Mouse (Mus musculus) lung, postnatal 36 days (tissue): ENCODE results near the gene Tmem102.

Experiments used
- DNase-seq: peaks from one replicate; pipeline ENCODE4 v3.0.0; 2022; ENCODE audit warnings: mixed read lengths

Tmem102 gene

DNA sequence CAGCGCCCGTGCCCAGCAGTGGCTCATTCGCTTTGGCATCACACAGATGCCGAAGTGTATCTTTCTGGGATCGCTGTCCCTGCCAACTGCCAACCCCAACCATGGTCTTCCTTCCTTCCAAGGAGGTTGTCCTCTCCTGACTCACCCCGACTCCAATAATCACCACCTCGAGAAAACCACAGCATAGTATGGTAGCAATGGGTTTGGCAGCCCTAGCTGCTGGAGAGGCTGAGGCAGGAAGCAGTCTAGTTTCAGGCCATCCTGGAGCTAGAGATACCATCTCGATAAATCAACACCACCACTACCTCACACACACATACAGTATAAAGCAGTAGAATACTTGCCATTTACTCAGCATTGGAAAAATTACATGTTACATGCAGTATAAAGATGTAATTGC lies 13.4 kb upstream of the Tmem102 start:
- no peak for DNase-seq

DNA sequence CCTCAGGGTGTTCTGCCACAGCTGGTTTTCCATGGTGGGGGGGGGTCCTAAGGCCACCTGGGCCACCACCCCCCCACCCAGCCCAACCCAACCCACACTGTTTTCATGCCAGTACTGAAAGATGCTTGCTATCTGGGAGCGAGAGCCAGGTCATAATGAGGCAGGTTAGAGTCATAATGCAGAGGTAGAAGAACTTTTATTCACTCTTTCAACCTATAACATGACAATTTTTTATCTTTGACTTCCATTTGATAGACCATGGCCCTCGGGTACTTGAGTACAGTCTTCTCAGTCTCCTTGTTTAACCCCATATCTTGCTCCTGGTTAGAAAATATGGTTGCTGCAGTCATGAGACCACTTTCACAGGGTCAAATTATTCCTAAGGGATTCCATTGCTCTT lies 12.9 kb upstream of the Tmem102 start, which contains the start of gene Spem2:
Gene Spem2, minus strand, starts transcription at position 101 of the 400 bp plus-strand sequence.
- DNase-seq: no peak

DNA sequence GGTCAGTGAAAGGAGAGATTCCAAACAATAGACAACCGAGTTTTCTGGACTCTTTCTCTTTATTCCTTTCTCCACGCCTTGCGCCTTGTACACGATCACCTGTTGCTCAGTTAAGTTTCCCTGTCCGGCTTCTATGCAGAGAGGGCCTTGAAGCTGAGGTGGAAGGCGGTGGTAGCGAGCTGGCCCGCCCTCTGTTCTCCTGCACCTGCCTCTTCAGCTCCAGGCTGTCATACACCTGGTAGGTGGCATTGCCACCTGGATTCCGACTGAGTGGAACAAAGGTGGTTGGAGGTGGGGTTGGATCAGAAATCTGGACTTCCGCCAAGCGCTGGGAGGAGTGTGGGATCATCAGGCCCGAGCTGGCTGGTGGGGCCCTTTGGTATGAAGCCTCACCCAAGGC lies 11.1 kb upstream of the Tmem102 start:
- DNase-seq: no peak

DNA sequence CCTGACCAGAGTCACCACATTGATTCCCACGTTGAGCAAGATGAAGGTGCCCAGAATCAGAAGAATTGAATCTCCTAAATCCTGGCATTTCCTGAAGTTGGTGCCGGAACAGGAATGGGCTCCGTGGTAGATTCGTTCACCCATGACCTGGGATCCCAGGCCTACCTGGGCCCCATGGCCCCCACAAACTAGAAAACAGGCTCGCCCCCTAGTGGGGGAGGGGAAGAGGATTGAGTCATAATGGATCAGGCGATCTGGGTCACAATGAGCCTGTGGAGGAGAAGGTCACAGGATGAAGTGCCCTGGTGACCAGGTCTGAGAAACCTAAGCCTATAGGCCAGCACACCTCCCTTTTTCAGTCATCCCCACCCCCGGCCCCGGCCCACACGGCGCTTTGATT lies 9.7 kb upstream of the Tmem102 start, which contains the start of gene Gm39566:
Gene Gm39566, minus strand, starts transcription at position 144 of the 400 bp plus-strand sequence.
- no peak for DNase-seq

DNA sequence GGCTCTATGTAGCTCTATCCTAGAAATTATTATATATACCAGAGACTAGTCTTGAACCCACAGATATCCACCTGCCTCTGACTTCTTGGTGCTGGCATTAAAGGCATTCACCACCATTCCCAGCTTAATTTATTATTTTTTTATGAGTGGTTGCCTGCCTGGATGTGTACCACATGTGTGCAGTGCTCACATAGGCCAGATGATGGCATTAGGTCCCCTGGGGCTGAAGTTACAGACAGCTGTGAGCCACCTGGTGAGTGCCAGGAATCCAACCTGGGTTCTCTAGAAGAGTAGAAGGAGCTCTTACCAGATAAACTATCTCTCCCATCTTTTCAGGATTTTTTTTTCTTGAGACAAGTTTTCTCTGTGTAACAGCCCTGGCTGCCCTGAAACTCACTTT lies 4.9 kb upstream of the Tmem102 start:
- DNase-seq: no peak

DNA sequence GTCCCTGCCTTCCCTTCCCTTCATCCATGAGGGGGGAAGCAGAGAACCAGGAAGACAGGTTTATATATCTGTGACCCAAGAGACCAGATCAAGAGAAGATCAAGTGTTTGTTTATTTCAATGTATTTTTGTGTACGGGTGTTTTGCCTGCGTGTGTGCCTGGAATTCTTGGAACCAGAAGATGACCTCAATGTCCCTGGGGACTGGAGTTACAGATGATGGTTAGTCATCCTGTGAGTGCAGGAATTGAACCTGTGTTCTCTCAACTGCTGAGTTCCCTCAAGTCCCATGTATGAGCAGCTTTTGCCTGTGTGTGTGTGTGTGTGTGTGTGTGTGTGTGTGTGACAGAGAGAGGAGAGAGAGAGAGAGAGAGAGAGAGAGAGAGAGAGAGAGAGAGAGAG lies 2.2 kb upstream of the Tmem102 start:
- DNase-seq: no peak

DNA sequence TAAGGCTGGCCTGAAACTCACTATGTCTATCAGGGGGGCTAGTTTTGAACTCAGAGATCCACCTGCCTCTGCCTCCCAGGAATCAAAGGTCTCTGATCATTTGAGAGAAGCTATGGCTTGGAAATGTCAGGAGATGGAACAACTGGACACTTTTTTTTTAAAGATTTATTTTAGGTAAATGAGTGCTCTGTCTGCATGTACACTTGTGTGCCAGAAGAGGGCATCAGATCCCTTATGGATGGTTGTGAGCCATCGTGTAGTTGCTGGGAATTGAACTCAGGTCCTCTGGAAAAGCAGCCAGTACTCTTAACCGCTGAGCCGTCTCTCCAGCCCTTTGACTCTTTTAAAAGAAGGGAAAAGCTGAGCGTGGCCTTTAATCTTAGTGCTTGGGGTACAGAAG lies 954 bp upstream of the Tmem102 start:
- DNase-seq: no peak

DNA sequence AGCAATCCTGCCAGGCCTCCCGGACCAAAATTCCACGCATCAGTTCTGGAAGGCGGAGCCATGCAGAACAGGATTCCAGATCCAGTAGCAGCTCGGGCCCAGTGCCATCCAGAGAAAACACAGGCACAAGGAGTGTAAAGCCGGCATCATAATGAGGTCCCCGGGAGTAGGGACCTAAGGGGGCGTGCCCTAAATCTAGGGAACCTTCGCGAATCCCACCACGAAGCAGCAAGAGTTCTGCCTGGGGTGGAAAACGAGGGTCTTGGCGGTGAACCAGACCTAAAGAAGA lies 828 bp downstream of the Tmem102 start:
- peak; percentile 53 for DNase-seq

DNA sequence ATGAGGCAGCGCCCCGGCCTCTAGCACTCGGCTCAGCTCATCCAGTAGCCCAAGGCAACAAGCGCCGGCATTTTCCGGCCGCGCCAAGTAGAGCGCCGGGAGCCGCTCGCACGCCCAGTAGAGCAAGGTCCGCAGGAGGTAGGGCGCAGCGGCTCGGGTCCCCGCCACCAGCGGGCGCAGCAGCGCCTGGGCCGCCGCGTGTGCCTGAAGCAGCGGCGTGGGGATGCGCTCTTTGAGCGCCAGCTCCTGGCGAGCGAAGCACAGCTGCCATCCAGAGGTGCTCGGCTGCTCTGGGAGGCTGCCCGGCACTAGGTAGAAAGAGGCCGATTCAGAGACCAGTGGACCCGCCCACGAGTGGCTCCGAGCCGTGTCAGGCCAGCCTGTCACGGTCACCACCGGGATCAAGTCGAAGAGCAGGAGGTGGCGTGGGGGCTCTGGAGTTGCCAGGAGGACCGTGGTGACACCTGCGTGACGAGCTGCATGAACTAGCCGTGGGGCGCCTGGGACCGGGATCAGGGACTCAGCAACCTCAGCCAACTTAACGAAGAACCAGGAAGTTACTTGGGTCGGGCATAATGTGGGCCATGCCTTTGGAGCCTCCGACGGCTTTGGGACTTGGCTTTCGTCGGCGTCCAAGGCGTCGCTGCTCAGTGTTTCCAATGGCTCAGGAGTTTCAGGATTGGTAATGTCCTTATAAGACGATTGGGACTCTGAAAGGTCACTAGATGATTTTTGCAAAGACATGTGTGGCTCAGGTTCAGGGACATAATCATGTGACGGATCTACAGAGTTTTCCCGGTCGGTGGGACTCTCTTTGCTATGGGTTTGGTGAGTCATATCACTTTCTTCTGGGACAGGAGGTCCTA lies 1.4 kb downstream of the Tmem102 start:
- peak; percentile 84 for DNase-seq

DNA sequence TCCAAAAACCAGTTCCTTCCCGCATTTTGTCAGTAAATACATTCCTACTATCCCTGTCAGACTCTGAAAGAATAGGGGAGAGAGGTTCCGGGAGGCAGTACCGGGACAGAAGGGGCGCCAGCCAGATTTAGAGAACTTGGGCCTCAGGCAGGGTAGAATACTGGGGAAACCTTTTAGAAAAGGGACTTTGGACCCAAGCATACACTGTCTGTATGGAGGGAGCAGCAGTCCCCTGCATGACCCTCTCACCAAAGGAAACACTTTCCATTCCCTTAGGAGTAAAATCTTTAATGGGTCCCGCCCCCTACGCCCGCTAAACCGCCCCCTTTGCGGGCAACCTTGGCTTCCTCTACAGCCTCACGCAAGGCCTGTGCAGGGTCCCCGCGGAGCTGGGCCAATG lies 2.1 kb downstream of the Tmem102 start:
- no peak for DNase-seq

DNA sequence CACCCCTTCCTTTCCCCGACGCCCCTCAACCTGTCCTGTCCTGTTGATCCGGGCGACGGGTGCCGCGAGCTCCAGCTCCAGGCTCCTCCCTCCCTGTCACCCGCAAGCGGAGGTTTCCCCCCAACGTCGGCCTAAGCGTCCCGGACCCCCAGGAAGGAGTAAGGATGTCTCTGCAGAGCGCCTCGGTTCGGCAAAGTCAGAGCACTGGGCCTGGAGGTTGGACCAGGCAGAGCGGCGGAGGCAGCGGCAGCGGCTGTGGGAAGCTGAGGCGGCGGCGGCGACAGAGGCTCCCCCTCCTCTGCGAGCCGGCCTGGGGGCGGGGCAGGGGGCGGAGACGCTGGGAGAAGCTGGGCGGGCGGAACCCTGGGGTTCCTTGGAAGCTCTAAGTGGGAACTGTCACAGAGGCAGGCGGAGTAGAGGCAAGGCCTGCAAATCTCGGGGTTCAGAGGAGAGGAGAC lies 2.7 kb downstream of the Tmem102 start:
- peak; percentile 91 for DNase-seq

DNA sequence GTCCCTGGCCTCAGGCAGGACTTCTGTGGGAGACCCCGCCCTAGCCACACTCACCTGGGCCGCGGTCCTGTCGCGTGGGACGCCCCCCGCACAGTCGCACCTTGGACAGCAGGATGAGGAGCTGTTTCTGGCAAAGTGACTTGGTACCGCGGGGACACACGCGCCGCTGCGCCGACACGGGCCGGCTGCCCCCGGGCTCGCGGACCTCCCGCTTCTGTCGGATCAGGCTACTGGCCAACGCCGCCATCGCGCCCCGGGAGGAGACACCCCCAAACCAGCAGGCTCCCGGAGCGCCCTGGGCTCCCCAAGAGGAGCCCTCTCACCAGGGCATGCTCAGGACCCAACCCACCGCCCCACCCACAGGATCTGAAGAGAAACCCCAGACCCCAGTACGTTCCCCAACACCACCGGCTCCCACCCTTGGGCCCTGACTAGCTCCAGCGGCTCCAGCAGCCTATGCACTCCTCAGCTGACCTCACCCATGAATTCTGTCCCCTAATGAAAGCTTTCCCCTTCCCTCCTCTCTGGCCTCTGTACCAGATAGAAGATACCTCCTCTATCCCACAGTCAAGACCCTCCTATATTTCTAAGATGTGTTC lies 3.9 kb downstream of the Tmem102 start, which contains the start of gene Fgf11:
Gene Fgf11, minus strand, starts transcription at position 479 of the 599 bp plus-strand sequence.
- DNase-seq: no peak

DNA sequence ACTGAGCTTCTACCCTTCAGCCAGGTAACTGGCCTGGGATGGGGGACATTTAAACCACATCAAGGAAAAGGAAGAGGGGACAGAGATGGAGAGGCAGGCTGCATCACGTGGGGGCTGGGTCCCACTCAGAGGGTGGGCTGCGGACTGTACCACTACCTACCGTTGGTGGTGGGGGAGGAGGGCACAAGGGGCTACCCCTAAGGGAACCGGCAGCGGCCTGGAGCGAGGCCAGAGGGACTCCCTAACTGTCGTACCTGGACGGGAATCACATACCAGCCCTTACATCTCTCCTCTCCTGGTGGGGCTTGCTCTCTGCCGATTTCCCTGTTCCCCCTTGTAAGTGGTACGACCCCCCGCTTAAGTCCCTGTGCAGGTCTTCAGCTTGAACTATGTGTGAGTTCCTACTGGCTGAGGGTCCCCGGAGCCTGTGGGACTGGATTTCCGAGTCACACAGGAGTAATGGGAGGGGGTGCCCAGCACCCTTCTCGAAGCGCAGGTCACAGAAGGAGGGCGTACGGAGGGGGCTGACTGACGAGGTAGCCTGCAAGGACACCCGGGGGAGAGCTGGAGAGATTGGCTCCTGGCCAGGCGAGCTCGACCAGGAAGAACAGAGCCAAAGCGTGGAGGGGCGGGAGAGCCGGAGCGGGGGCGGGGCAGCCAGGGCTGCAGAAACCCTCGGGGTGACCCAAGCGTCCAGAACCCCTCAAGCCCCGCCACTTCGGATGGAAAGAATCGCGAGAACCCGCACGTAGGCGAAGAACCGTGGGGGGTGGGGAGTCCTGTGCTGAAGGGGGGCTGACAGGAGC lies 4.8 kb downstream of the Tmem102 start:
- peak; percentile 56 for DNase-seq

DNA sequence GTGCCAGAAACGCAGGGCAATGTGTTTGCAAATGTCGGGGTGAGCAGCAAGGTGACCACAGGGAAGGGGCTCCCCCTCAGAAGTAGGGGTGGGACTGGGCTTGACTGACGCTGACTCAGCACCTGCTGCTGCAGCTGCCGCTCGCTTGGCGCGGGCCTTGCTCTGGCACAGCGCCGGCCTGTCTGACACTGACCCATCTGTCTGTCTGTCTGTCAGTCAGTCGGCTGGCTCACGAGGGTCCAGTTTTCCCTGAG lies 5.4 kb downstream of the Tmem102 start:
- no peak for DNase-seq

DNA sequence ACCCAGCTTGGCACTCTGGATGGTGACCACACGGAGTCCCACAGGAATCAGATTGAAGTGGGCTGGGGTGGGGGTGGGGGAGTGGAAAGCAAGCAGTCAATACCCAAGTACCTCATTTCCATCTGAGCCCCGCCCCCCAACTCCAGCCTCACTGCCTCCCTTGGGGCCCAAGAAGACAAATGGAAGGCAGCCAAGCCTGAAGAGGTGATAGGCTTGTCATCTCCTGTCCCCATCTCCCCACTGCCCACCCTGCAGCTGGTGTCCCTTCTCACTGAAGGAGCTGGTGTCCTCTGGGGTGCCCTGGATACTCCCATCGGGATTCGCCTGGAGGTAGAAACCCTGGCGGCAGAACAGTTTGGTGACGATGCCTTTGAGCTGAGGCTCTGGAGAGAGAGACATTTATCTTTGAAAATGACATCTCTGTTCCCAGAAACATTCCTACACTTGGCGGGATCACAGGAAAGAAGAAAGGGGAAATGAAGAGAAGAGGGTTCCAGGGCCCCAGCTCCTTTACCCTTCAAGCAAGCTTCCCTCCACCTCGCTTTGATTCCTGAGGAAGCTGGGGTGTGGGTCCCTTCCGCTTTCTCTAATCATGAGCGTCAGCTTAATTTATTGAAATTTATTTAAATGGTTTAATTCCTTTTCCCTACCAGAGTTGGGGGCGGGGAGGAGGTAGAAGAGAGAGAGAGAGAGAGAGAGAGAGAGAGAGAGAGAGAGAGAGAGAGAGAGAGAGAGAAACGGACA lies 5.9 kb downstream of the Tmem102 start:
- no peak for DNase-seq

DNA sequence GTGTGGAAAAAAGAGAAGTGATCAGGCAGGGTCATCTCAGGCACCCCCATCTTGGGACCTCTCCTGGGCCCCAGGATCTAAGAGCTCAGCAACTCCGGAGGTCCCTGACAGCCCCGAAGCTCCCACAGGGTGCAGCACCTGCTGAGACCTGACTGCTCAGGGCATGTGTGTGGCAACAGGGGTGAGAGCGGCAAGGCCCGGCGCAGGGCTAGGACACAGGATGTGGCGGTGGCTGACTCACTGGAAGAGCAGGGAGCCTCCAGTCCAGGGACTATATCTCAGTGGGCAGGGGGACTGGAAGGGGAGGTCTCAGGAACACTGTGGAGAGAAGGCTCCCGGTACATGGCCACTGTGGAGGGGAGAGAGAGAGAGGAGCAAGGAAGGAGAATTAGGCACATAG lies 7.5 kb downstream of the Tmem102 start:
- DNase-seq: no peak

DNA sequence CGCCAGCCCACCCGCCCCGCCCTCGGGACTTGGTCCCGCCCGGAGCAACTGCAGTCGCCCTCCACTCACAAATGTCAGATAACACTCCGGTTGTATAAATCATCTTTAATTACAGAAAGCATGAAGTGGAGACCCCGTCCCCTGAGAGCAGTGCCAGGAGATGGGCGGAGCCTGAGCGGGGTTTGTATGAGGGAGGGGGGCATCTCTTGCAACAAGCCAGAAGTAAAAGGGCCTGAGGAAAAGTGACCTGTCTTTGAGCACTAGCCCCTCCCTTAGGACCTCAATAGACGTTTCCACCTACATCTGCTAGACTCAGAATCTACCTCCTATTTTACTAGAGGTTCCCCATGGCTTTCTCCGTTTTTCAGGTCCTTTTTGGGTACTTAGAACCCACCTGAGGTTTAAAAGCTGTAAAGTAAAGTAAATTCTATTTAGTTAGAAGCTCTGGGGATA lies 9.4 kb downstream of the Tmem102 start:
- DNase-seq: no peak

DNA sequence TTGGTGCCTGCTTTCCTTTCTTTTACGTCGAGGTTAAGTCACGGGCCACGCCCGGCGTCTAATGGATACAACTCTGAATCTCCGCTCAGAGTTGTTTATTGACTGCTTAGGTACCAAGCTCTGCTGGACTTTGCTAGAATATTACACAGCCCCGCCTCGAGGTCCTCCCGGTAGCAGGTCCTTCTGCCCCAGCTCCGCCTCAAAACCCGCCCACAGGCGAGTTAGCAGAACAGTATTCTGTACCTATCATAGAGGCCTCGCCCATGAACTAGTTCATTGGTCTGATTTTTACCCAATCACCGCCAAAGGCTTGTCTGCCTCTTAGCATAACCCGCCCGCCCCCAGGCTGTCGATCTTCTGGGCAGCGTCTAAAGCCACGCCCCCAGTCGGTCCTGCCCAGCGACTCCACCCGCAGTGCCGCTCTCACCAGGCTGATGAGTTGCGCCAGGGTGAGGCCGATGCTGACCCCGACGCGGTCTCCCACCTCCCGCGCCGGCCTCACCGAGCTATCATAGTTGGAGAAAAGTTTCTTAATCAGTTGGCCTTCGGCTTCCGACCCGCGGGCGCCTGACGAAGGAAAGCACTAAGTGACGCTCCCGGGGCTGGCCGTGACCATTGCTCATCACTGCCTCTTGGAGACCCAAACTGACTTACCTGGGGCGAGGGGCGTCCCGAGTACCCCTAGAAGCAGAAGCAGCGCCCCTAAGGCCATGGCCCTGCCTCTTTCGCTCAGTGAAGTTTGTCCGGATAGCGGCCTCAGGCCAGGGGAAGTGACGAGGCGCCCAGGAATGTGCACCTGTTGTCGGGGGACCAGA lies 10.0 kb downstream of the Tmem102 start, which contains the start of gene Chrnb1:
Gene Chrnb1, minus strand, starts transcription at position 776 of the 815 bp plus-strand sequence.
- DNase-seq: peak; percentile 99

DNA sequence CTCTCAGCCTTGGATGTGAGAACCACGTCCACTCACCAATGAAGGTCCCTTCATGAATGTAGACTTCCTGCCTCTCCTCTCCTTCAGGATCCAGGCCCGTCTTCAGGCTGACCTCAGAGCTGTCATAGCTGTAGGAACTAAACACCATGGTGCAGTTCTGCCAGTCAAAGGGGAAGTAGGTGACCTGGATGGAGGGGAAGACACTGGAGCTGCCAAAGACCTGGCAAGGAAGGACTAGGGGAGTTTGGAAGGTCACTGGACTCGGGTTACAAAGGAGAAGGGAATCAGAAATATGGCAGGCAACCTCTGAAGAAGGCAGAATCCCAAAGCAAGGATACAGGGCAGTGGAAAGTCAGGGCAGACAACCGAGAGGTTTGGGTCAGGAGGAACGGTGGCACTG lies 12.0 kb downstream of the Tmem102 start:
- DNase-seq: no peak

DNA sequence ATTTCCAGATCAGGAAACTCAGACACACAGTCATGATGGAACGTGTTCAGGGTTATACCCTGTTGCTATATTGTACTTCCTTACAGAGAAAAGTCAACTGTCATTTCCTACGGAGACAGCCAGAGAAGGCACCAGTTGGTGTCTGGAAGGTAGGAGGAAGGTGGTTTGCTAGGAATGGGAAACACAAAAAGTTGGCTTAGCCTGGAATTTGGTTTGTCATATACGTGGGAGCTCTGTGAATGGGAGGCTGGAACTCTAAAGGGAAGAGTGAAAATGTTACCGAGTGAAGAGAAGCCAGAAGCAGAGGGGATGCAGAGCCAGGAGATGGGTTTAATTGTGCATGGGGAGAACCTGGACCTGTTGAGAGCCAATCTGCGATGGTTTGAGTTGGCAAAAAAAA lies 14.0 kb downstream of the Tmem102 start:
- DNase-seq: no peak

DNA sequence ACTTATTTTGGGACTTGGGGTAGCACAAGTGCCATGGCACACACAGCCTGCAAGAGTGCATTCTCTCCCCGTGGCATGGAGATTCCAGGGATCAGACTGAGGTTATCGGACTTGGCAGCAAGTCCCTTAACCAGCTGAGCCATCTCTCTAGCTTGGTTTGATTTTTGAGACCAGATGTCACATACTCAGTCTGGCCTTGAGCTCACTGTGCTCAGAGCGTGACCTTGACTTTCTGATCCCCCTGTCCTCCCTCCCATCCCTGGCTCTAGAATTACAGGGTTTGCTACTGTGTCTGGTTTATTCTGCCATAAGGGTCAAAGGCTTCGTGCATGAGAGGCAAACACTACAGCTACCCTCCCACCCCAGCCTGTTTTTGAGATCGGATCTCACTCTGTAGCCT lies 16.0 kb downstream of the Tmem102 start:
- no peak for DNase-seq

DNA sequence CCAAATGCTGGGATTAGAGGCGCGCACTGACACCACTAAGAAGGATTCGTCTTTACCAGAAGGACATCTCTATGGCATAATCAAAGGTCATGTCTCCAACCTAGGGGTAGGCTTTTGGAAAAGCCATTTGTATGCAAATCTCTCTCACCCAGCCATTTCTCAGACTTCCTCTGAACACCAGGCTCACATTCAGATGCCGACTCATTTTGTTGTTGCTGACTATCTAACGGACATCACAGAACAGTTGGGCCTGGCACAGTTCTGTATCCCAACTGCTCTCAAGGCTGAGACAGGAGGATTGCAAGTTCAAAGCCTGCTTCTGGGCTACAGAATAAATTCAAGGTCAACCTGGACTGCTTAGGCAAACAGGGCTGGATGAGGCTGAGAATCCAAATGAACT lies 18.1 kb downstream of the Tmem102 start:
- DNase-seq: no peak
